Mouse (Mus musculus) ES-Bruce4 (cell line): ENCODE measurements around the gene Tmem263. TPM values are rescaled to one million over a fixed set of nuclear protein-coding genes. Genes with fewer than 3 reads are reported as not detected.

Experiments used
- H3K27ac ChIP-seq: 2 replicates; pipeline ENCODE4 v1.5.1; 2012; ENCODE audit warnings: low read length, inconsistent platforms; ENCODE audit not compliant: insufficient read depth
- H3K27me3 ChIP-seq: 2 replicates; pipeline ENCODE4 v1.6.1; 2012; ENCODE audit warnings: mild to moderate bottlenecking, low read length, inconsistent platforms; ENCODE audit not compliant: control insufficient read depth, poor library complexity, insufficient read depth, severe bottlenecking
- H3K36me3 ChIP-seq: 2 replicates; pipeline ENCODE4 v1.6.1; 2012; ENCODE audit warnings: inconsistent platforms, mild to moderate bottlenecking, low read length, moderate library complexity; ENCODE audit not compliant: control insufficient read depth, poor library complexity, insufficient read depth, severe bottlenecking
- H3K4me1 ChIP-seq: one replicate; pipeline ENCODE4 v1.8.1; 2011; ENCODE audit warnings: low read length; ENCODE audit not compliant: control insufficient read depth, insufficient read depth
- H3K4me3 ChIP-seq: 2 replicates; pipeline ENCODE4 v1.5.1; 2011; ENCODE audit warnings: low read depth, mild to moderate bottlenecking, low read length
- H3K9ac ChIP-seq: 2 replicates; pipeline ENCODE4 v1.6.1; 2012; ENCODE audit warnings: low read depth, mild to moderate bottlenecking, inconsistent platforms; ENCODE audit not compliant: poor library complexity, severe bottlenecking
- H3K9me3 ChIP-seq: replicated peaks from 2 replicates; pipeline ENCODE4 v1.6.1; 2012; ENCODE audit warnings: mild to moderate bottlenecking, low read length, inconsistent platforms; ENCODE audit not compliant: control insufficient read depth, poor library complexity, insufficient read depth, severe bottlenecking
- CTCF ChIP-seq: IDR thresholded peaks from one replicate; pipeline ENCODE4 v1.8.1; 2011; ENCODE audit warnings: low read depth, low read length
- EP300 ChIP-seq: IDR thresholded peaks from 2 replicates; pipeline ENCODE4 v1.6.1; 2011; ENCODE audit warnings: low read depth, low read length; ENCODE audit not compliant: insufficient read depth
- POLR2A ChIP-seq: IDR thresholded peaks from one replicate; pipeline ENCODE4 v1.8.1; 2011; ENCODE audit warnings: low read length; ENCODE audit not compliant: insufficient read depth
- polyA plus RNA-seq: library from polyadenylated mRNA; stranded (reverse); fragments of >200 nt; gene quantifications from 2 replicates; pipeline ENCODE4 v1.2.4, GENCODE M21; 2011; ENCODE audit warnings: low read depth; ENCODE audit not compliant: missing spikeins, insufficient read depth, insufficient read length

The Tmem263 gene
- polyA plus RNA-seq, 1 experiment = 24.0 TPM

DNA sequence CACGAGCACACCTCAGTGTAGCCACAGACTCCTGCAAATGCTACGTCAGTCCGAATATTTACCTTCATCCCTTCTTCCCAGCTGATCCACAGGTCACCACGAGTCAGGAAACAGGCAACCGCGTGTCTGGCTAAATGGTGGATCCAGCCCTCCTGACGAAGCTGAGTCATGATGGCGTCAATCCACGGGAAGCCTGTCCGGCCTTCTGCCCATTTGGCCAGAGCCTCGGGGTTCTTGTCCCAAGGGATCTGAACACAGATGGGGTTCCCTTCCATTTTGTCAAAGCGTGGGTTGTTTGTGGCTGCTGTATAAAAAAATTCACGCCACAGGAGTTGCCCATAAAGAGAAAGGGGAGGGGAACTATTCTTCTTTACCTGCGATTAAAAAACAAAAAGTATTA lies 43.9 kb downstream of the Tmem263 start:
- Histone ChIP-seq H3K9ac (no peak overlapping the region), H3K27me3 (no peaks in the 10 kb centered on the region), H3K27ac (no peak overlapping the region), H3K4me1 (no peaks in the 10 kb centered on the region), H3K36me3 (peaks cover 13% of the 10 kb centered on the region), H3K4me3 (no peak overlapping the region), H3K9me3 (no peaks in the 10 kb centered on the region)
- TF ChIP-seq CTCF (no peak), POLR2A (no peak), EP300 (no peak)

DNA sequence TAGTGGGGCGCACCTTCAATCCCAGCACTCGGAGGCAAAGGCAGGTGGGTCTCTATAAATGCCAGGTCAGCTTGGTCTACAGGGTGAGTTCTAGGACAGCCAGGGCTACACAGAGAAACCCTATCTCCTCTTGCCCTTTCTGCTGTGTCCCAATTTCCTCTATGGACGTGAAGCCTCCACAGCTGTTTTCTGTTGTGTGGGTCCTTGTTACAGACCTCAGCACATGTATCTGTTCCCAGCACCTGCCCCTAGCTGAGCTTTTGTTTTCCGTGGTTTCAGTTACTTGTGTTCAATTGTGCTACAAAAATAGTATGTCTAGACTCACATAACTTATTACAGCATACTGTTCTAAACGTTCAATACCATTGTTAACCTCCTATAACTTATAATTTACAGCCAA lies 46.8 kb downstream of the Tmem263 start:
- TF ChIP-seq POLR2A (no peak), EP300 (no peak), CTCF (no peak)
- Histone ChIP-seq H3K4me1 (no peaks in the 10 kb centered on the region), H3K4me3 (no peak overlapping the region), H3K9ac (no peak overlapping the region), H3K9me3 (no peaks in the 10 kb centered on the region), H3K27ac (no peak overlapping the region), H3K27me3 (no peaks in the 10 kb centered on the region), H3K36me3 (peaks cover 17% of the 10 kb centered on the region)

DNA sequence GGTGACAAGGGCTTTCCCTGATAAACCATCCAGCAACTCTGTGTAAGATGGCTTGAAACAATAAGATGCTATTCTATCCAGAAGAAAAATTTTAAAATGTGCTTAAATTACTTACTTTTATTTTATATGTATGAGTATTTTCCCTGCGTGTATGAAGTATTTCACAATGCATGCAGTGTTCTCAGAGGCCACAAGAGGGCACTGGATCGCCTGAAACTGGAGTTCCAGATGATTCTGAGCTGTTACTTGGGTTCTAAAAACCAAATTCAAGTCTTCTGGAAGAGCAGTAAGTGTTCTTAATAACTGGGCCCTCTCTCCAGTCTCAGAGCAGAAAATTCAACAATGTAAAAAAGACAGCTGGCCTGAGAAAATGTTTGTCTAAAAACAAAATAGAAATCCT lies 51.8 kb downstream of the Tmem263 start:
- H3K9me3 ChIP-seq = no peaks in the 10 kb centered on the region
- no peak overlapping the region for H3K4me3 ChIP-seq
- H3K27me3 ChIP-seq = no peaks in the 10 kb centered on the region
- peaks cover 7% of the 10 kb centered on the region for H3K36me3 ChIP-seq
- no peak for TF ChIP-seq POLR2A
- peak; percentile 8 for TF ChIP-seq CTCF
- H3K9ac ChIP-seq = no peak overlapping the region
- no peaks in the 10 kb centered on the region for H3K4me1 ChIP-seq
- H3K27ac ChIP-seq = no peak overlapping the region

DNA sequence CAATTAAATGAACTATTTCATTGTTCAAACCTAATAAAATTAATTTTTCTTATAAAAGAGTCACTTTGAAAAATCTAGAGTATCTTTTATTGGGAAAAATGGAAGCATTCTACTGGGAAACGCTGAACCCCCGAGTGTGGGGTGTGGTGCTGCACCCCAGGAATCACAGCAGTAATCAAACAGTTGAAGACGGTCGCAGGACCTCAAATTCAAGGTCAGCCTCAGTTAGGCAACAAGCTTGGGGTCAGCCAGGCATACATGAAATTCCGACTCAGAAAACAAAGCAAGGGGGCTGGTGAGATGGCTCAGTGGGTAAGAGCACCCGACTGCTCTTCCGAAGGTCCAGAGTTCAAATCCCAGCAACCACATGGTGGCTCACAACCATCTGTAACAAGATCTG lies 55.0 kb downstream of the Tmem263 start:
- H3K27me3 ChIP-seq = no peaks in the 10 kb centered on the region
- no peak overlapping the region for H3K4me3 ChIP-seq
- H3K9ac ChIP-seq = no peak overlapping the region
- no peaks in the 10 kb centered on the region for H3K4me1 ChIP-seq
- no peak overlapping the region for H3K27ac ChIP-seq
- peaks cover 4% of the 10 kb centered on the region for H3K36me3 ChIP-seq
- TF ChIP-seq EP300 = no peak
- no peak for TF ChIP-seq CTCF
- TF ChIP-seq POLR2A = no peak
- H3K9me3 ChIP-seq = no peaks in the 10 kb centered on the region

DNA sequence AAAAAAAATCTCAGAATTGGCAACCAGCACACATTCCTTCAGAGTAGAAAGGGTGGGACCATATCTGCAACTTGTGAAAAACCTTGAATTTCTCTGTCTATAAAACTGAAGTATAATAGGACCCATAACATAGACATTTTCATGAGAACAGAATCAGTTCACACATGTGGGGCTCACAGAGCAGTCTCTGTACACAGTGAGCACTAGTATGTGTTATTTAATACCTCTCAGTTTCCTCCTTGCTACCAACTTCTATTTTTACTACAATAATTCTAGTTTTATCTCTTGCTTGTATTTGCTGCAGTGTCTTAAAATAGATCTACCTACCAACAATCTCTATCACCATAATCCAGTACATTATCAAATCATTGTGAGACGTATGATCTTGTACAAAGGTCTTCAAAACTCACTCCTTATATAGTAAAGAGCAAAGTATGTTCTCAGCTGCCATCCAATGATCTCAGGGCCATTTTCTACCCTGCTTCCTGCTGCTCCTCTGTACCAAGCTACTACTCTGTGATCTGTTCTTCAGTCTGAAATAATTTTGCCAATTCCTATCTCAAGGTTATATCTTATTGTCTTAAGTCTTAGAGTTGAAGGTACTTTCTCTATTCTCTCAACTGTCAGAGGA lies 57.7 kb downstream of the Tmem263 start:
- Histone ChIP-seq H3K9ac (no peak overlapping the region), H3K27ac (no peak overlapping the region), H3K4me3 (no peak overlapping the region), H3K27me3 (no peaks in the 10 kb centered on the region), H3K36me3 (no peaks in the 10 kb centered on the region), H3K4me1 (no peaks in the 10 kb centered on the region), H3K9me3 (no peaks in the 10 kb centered on the region)
- TF ChIP-seq EP300 (no peak), CTCF (no peak), POLR2A (no peak)

DNA sequence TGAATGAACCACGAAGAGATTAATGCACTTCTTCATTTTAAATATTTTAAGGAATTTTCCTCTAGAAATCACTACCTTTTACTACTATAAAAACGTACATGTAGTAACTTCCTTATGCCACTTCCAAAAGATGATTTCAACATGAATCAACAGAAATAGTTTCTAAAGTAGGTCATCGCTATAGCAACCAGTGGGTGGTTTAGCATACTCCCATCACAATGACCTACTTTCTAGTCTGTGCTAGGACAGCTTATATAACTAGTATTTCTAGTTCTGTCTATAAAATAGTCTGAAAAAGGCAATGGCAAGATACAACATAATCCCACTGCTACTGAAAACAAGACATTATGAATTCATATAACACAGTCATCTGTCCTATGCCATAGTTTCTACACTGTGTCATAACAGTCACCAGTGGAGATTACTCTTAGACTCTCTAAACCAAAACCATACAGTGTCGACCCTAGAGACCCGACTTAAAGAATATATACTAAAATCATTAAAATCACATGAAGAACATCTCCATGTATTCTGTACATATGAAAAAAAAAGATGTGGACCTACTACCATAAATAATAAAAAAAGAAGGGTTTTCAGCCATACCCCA lies 59.4 kb downstream of the Tmem263 start:
- Histone ChIP-seq H3K9me3 (no peaks in the 10 kb centered on the region), H3K9ac (no peak overlapping the region), H3K4me1 (no peaks in the 10 kb centered on the region), H3K36me3 (no peaks in the 10 kb centered on the region), H3K4me3 (no peak overlapping the region), H3K27ac (no peak overlapping the region), H3K27me3 (no peaks in the 10 kb centered on the region)
- TF ChIP-seq EP300 = no peak
- no peak for TF ChIP-seq POLR2A
- TF ChIP-seq CTCF = no peak
